Mouse (Mus musculus) liver, adult (tissue): ENCODE data around the gene Rtl5.
A peak's percentile ranks its signal among the peaks of the same experiment; 100 is the strongest.

Experiments
- GATA4 ChIP-seq: IDR thresholded peaks from 2 replicates; pipeline ENCODE4 v1.6.1; 2014; ENCODE audit warnings: mild to moderate bottlenecking, low read length; ENCODE audit not compliant: insufficient replicate concordance

Rtl5 gene

GRCm38 (mm10) chrX:102037506-102037905, 33.6 kb downstream of the Rtl5 start:
- TF ChIP-seq GATA4, result no peak

DNA sequence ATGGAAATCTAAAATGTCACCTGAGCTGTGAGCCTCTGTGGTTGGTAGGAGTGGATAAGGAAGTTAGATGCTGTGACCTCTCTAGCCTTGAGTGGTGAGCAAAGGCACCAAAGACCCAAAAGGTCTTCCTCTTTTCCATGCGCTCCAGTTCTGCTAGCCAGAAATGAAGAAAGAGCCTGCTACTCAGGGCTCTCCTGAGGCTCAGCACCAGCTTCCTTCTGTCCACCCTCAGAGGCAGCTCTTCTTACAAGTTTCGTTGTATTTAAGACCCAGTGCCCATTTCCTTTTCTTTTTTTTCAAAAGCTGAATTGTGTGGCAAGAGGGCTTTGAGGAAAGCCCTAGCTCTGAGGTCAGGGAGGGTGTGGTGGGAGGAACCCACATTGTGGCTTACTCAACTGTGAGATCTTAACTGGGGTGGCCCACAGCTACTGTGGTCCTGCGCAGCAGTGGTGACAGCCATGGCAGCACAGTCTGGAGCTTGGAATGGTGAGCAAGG, 34.2 kb downstream of the Rtl5 start:
- TF ChIP-seq GATA4, result no peak

DNA sequence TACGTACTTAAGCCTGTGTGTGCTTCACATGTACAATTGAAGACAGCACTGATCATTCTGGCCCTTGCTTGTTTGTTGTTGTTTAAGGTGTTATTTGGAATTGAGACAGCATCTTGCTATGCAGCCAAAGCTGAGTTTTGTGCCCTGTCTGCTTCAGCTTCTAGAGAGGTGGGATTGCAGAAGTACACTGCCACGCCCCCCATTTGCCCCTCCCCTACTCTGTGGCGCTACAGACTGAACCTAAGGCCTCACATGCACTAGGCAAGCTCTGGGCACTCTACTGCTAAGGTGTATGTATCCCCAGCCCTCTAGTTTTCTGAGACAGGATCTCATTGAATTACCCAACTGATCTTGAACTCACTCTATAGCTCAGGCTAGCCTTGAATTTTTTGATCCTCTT, 35.4 kb downstream of the Rtl5 start:
- TF ChIP-seq GATA4, result no peak

DNA sequence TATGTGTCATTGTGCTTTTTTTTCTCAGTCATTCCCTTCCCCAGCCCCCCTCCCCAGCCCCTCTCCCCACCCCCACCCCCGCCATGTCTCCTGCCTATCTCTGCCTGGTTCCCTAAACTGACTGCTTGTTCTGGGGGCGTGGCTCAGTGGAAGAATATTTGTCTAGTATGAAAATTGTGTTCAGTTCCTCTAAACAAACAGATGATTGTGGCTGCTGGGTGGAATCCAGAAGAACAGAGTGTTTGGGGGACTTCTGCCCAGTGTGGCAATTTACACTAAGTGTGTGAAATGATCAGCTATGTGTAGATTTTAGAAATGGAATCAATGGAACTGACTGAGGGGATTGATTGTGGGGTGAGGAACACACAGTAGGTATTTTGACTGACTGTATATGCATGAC, 37.5 kb downstream of the Rtl5 start:
- TF ChIP-seq GATA4, result no peak

DNA sequence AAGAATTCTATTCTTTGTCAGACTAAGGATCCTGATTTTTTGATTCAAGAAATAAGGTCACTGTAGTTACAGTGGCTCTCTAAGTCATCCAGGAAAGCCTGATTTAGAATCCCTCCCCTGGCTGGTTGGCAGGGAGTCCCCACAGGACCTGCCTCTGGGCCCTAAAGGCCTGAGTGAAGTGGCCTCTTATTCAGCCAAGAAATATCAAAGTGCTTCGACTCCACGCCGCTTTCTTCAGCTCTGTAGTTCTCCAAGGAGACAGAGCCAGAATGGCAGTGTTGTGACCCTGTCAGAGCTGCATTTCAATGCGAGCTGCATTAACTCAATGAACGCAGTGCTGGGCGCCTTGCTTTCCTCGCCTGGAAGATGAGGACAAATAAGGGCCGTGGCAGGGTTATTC, 38.7 kb downstream of the Rtl5 start:
- TF ChIP-seq GATA4, result no peak

- TF ChIP-seq GATA4, result no peak
Measured at GRCm38 (mm10) chrX:102031851-102032250, 39.3 kb downstream of the Rtl5 start.

- TF ChIP-seq GATA4, result no peak
Measured at GRCm38 (mm10) chrX:102024976-102025375, 46.1 kb downstream of the Rtl5 start.

DNA sequence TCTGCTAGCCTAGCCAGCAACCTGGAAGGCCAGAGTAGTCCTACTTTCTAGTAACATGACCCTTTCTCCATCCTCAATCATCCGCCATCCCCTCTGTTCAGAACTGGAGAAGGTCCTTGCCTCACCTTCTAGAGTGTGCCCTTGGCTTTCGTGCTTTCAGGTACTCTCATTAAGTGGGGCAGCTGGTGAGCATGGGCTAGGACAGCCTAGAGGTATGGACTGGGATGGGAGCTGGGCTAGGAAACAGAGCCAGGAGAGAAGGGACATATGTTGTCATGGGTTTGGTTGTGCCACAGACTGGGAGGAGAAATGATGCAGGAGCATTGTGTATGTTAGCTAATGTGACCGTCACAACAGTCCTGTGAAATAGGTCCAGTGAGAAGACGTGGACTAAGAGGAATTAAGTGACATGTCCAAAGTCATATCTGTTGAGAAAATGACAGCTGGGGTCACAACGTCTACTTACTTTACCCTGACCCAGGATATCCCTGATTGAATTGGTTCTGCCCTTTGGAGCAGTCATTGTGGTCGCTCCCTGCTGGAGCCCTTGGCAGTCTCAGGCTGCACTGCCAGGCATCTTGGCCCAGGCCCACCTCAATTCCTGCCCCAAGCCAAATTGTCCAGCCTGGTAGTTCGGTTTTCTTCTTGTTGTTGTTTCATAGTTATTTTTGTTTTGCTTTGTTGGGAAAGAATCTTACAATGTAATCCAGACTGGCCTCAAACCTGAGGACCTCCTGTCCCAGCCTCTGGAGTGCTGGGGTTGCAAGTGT, 51.4 kb downstream of the Rtl5 start:
- TF ChIP-seq GATA4, result no peak

GRCm38 (mm10) chrX:102018890-102019289, 52.2 kb downstream of the Rtl5 start:
- TF ChIP-seq GATA4, result no peak

DNA sequence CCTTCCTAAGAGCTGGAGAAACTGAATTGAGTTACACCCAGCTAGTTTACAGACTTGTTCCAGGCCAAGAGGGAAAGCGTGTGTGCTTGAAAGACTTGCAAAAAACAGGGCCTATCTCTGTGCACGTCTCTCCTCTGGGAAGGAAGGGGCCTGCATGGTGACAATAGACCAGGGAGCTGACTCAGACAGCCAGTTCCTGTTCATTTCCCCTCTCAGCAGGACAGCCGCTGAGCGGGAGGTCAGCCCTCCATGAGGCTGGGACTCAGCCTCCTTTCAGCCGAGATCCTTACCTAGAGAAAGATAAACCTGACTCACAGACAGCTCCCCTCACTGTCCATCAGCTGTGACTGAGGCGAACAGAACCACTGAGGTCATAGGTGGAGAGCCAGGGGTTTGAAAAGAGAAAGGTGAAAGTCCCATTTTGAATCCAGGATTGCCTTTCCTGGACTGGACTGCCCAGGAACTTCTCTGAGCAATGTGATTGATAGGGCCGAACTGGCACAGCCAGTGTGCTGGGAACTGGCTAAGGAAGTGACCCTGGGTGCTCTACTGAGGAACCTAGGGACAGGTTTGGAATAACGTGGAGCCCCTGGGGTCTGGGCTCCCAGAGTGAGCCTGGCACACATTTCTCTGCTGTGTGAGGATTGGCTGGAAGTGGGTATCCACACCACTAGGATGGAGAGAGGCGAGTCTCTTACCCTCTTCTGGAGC, 53.7 kb downstream of the Rtl5 start:
- TF ChIP-seq GATA4, result peak; percentile 58; the same call in 1 of the 2 replicates
